Mouse (Mus musculus) cerebellum, adult 2 months (tissue): ENCODE measurements around the gene Msln.

Experiments used
- CTCF ChIP-seq: fragments of 200-500 bp; IDR thresholded peaks from 2 replicates; pipeline ENCODE4 v1.5.1; 2011; ENCODE audit warnings: low read depth, mild to moderate bottlenecking, control low read depth, low read length, moderate library complexity, borderline replicate concordance; ENCODE audit not compliant: insufficient read depth
- POLR2A ChIP-seq: fragments of 200-500 bp; IDR thresholded peaks from 2 replicates; pipeline ENCODE4 v1.6.1; 2011; ENCODE audit warnings: low read length, control low read depth, borderline replicate concordance; ENCODE audit not compliant: insufficient read depth

DNA sequence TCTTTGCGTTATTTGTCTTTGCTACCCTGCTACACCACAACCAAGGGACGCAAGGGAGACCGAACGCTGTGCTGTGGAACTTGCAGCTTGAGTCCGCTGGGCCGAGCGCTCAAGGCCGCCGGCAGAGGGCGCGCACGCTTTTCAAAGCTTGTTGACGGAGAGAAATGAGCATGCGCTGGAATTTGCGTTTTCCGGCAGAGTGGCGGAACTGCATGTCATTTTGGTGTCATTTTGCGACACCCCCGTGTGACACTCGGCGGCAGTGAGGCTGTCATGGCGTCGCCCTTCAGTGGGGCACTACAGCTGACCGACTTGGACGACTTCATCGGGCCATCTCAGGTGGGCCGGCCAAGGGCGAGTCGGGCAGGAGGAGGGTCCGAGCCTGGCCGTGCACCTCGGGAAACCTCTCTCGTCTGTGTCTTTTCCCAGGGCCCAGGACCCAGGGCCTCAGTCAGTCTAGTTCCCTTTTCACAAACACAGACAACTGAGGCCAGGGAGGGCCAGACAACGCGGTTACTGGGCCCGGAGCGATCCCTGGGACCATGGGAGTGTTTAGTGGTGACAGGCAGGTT lies 19.5 kb upstream of the Msln start, which contains the start of gene Narfl:
- TF ChIP-seq CTCF, result peak; percentile 95
- TF ChIP-seq POLR2A, result peak; percentile 79
